Mouse (Mus musculus): Measurements from ENCODE around the gene Zfhx3.
A peak's percentile ranks its signal among the peaks of the same experiment; 100 is the strongest.
"Not testable (repeated sequence)": the region's sequence is repeated elsewhere in the genome, so short reads cannot be mapped to it uniquely, and the experiment has no call there.

Zfhx3 gene

GRCm38 (mm10) chr8:107941922-107942694 lies at the start of gene Zfhx3:
Gene Zfhx3, plus strand, starts transcription at chr8:107942644.
- DNase-seq (ENCODE audit: low spot score) = no peak

- DNase-seq (ENCODE audit: low spot score) = no peak
Measured at GRCm38 (mm10) chr8:107918984-107919383, 23.5 kb upstream of the Zfhx3 start.

GRCm38 (mm10) chr8:107926149-107926548 lies 16.3 kb upstream of the Zfhx3 start:
- no peak for DNase-seq (ENCODE audit: low spot score)

GRCm38 (mm10) chr8:107936725-107937124 lies 5.7 kb upstream of the Zfhx3 start:
- DNase-seq (ENCODE audit: low spot score) = no peak

- DNase-seq (ENCODE audit: low spot score) = not testable (repeated sequence)
Measured at GRCm38 (mm10) chr8:107938231-107938630, 4.2 kb upstream of the Zfhx3 start.

GRCm38 (mm10) chr8:107940181-107940580 lies 2.3 kb upstream of the Zfhx3 start:
- no peak for DNase-seq (ENCODE audit: low spot score)

GRCm38 (mm10) chr8:107942752-107943510 lies 487 bp downstream of the Zfhx3 start:
- peak; percentile 68 for DNase-seq (ENCODE audit: low spot score)

- peak; percentile 7 for DNase-seq (ENCODE audit: low spot score)
Measured at GRCm38 (mm10) chr8:107943550-107944348, 1.3 kb downstream of the Zfhx3 start.

GRCm38 (mm10) chr8:107944676-107945600 lies 2.5 kb downstream of the Zfhx3 start:
- peak; percentile 50 for DNase-seq (ENCODE audit: low spot score)

- DNase-seq (ENCODE audit: low spot score) = no peak
Measured at GRCm38 (mm10) chr8:107946888-107947287, 4.4 kb downstream of the Zfhx3 start.

- peak; percentile 67 for DNase-seq (ENCODE audit: low spot score)
Measured at GRCm38 (mm10) chr8:107955887-107956286, 13.4 kb downstream of the Zfhx3 start.

- no peak for DNase-seq (ENCODE audit: low spot score)
Measured at GRCm38 (mm10) chr8:107957566-107957965, 15.1 kb downstream of the Zfhx3 start.

- DNase-seq (ENCODE audit: low spot score) = no peak
Measured at GRCm38 (mm10) chr8:107960466-107960865, 18.0 kb downstream of the Zfhx3 start.

GRCm38 (mm10) chr8:107960878-107961277 lies 18.4 kb downstream of the Zfhx3 start:
- no peak for DNase-seq (ENCODE audit: low spot score)

GRCm38 (mm10) chr8:107972198-107972597 lies 29.8 kb downstream of the Zfhx3 start:
- DNase-seq (ENCODE audit: low spot score) = no peak

GRCm38 (mm10) chr8:107974451-107974850 lies 32.0 kb downstream of the Zfhx3 start:
- DNase-seq (ENCODE audit: low spot score) = no peak

GRCm38 (mm10) chr8:107978247-107978646 lies 35.8 kb downstream of the Zfhx3 start:
- no peak for DNase-seq (ENCODE audit: low spot score)

- peak; percentile 22 for DNase-seq (ENCODE audit: low spot score)
Measured at GRCm38 (mm10) chr8:107980618-107981017, 38.2 kb downstream of the Zfhx3 start.

- DNase-seq (ENCODE audit: low spot score) = no peak
Measured at GRCm38 (mm10) chr8:107986629-107987028, 44.2 kb downstream of the Zfhx3 start.

- no peak for DNase-seq (ENCODE audit: low spot score)
Measured at GRCm38 (mm10) chr8:107998874-107999273, 56.4 kb downstream of the Zfhx3 start.

GRCm38 (mm10) chr8:108011516-108011915 lies 69.1 kb downstream of the Zfhx3 start:
- DNase-seq (ENCODE audit: low spot score) = no peak

All from embryo, embryonic 10 days (tissue).